Mouse (Mus musculus) left cerebral cortex, adult 18-20 months (tissue): ENCODE data around the gene Mrrf. TPM values are rescaled to one million over a fixed set of nuclear protein-coding genes. Genes with fewer than 3 reads are reported as not detected.
"Not testable (repeated sequence)": the region's sequence is repeated elsewhere in the genome, so short reads cannot be mapped to it uniquely, and the experiment has no call there.

Source experiments
- DNase-seq, 2 experiments: peaks; one replicate each; pipeline ENCODE4 v3.0.0; 2021 to 2022; ENCODE audit warnings: low spot score in 2 of 2, mixed read lengths in 1 of 2
- total RNA-seq, 2 experiments: library from RNA; stranded (reverse); gene quantifications; 2 replicates each; pipeline ENCODE4 v1.2.3; 2021

The Mrrf gene
- total RNA-seq, 2 experiments from 2014 or later: 17.0 to 18.9 TPM

DNA sequence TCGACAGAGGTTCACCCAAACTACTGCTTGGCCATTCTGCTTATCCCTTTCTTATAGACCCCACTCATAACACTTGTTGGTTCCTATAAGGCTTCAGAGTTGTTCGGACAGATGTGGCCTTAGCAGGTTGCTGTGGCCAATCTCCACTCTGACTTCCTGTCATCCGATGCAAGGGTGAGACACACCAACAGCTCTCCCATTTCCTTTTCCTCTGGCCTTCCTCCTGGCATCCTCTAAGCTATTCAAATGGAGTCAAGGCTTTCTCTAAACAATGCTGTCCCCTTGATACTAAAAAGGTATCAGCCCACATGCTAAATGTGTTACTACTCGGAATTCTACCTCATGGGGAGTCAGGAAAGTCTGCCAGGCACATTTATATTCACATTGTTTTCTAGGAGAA is 8.2 kb upstream of the Mrrf start:
- no peak for DNase-seq

DNA sequence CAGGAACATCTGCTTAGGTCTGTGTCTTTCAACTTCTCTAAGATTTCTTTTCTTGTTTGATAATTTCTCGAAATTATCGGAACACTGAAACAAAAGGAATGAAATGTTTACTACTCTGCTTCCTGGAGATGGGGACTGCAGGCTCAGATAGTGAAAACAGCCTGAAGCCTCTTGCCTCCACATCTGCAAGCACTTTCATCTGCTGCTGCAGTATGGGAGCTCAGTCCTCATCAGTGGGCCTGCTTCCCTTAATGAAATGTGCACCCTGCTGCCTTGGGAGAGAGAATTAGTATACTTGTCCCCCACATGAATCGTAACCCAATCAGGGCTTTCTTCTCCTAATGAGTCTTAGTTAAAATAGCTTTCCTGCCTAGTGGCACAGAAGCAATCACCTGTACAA is 7.1 kb upstream of the Mrrf start:
- no peak for DNase-seq

DNA sequence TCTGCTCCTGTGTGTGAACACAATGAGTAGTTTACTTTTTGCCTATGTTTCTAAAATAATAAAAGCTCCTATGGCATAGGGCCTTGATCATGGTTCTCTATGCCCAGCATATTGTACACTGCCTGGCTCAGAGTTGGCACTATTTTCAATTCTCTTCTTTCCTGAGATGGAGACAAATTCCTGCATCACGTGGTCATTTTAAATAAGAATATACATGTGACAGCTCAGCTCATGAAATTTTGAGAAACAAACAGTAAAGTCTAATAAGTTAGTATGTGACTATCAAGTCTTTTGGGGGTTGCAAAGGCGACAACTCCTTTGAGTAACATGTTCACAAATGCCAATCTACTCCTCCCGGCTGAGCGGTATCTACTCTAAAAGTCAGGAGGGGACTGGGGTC is 302 bp upstream of the Mrrf start:
- DNase-seq: no peak

DNA sequence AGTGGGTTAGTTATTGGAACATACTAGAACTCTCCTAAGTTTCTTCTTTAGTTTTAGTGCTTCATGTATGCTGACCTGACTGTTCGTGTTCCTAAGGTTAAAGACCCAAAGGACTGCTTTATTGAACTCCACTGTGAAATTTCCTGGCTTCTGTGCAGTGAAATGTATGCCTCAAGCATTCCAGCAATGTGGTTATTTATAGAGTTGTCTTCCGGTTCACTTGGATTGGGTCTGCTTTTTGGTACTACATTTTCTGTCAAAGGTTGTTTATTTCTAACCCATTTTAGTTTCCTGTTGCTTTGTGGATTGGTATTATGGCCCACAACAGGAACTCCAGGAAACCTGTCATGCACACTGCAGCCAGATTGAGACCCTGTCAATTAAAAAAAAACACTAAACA is 2.9 kb downstream of the Mrrf start:
- DNase-seq: no peak

DNA sequence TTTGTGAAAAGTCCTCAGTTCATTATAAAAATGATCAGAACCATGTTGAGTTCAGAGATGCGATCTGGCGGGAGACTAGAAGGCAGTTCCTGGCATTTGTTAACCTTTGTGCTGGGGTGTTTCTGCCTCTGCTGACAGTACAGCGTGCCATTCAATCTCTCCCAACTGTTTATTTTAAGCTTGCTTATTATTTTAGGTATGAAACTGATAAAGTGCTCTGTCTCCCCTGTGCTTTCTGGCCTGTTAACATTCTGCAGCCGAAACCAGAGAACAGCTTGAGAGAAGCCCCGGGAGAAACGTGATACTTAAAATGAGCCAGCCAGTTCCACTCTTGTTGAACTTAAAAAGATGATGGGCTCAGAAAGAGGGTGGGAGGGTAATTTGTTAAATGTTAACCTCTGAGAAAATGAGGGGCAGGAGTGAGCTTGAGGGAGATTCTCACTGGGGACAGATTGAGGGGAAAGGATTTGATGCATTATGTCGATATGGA is 12.7 kb downstream of the Mrrf start:
- no peak for DNase-seq

DNA sequence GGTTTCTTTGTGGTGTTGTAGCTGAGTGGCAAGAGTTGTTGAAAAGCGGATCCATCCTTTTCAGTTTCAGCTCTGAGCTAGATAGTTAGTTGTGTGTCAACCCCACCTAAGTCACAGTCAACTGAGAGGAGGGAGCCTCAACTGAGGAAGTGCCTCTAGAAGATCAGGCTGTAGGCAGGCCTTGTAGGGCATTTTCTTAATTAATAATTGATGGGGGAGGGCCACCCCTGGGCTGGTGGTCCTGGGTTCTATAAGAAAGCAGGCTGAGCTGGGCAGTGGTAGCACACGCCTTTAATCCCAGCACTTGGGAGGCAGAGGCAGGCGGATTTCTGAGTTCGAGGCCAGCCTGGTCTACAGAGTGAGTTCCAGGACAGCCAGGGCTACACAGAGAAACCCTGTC is 16.2 kb downstream of the Mrrf start:
- DNase-seq: not testable (repeated sequence)

DNA sequence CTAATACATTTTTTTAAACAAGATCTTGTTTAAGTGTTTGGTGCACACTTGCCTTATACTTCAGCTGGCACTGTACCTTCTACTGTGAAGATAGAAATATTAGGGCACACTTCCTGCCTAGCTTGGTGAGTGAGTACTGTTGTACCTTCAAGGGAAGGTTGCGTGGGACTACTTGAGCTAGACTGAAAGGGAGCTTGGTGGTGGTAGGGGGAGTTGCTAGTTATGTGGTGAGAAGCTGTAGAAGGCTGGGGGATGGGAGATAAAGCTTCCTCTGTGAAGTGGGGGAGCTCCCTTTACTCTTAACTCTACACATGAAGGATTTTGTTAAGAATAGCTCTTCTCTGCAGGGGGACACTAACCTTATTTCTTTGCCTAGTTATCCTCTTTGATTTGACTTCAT is 21.3 kb downstream of the Mrrf start:
- no peak for DNase-seq

DNA sequence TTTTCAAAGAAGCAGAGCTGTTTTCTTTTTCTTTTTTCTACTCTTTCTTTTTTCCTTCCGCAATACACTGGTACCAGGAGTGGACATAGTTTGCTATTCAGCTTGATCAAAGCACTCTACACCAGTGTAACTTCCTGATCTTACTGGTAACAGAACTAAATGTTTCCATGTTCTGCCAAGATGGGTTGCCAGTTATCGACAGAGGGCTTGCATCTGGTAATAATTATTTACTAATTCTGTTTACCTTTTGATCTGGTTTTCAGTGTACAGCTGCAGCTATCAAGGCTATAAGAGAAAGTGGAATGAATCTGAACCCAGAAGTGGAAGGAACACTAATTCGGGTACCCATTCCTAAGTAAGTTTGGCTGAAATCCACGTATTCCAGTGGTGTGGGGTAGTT is 23.1 kb downstream of the Mrrf start:
- DNase-seq: no peak

DNA sequence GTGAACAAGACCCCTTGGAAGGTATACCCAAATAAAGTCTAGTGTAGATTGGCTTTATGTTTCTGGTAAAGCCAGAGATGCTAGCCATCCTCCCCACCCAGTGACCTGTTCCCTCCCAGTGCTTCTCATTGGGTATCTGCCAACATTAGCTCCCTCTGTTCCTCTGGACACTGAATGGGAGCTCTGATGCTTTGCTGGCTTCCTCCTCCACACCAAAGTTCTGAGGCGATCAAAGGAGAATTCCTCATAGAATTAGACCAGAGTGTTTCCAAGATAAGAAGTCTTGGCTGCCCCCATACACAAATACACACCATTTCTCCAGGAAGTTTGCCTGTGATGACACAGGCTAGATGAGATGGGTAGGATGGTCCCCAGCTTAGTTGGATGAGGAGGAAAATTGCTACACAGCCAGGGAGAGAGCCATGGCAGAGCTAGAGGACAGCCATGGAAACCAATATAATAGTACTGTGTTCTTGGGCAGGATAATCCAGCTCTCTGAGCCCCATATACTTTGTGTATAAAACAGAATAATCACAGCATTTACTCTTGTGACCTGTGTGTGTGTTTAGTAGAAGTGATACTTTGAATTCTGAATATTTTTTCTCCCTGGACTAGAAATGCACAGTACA is 31.9 kb downstream of the Mrrf start:
- no peak for DNase-seq

DNA sequence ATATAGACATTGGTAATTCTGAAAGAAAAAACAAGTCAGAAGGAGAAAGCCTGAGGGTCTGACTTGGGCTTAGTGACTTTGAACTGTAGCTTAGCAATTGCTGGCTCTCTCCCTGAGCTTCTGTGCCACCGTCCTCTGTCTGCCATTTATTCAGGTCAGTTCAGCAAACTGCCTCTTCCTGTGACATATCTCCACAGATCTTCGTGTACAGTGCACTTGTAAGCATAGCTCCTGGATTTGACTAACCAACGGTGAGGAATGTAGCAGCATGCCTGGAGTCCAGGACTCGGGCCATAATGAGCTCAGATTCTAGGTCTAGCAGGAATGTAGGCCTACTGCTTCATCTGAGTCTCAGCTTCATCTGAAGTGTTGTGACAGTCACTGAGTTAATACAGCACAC is 33.0 kb downstream of the Mrrf start:
- DNase-seq: no peak

DNA sequence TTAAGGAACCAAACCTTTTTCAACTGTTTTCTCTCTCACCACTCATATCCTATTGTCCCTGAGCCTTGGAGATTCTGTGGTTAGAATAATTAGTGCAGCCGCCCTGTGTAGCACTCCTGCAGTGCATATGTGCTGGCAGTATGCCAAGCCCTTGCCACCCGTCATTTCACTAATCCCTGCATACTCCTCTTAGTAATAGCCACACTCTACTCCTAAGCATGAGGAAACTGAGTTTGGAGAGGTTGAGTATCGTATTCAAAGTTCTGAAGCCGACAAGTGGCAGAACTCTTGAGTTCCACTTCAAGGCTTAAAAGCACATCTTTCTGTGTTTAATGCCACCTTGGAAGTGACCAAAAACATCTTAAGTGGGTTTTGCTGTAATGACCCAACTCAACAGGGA is 35.9 kb downstream of the Mrrf start:
- DNase-seq: no peak

DNA sequence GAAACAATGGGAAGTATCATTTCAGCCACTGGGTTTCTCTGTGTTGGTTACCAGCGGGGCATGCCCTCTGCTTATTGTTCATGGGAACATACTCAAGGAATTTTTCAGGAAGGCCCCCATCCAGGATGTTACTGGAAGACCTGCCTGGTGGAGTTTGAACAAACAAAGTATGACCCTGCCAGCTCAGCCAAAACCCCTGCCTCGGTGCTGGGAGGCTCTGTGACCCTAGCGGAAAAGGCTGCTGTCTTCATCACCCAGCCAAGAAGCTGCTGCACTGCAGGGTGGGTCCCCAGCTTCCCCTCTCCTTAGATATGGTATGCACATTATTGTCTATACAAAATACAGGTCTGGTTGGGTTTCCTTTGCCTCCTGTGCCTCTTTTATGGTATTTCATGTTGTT is 36.4 kb downstream of the Mrrf start:
- DNase-seq: no peak

DNA sequence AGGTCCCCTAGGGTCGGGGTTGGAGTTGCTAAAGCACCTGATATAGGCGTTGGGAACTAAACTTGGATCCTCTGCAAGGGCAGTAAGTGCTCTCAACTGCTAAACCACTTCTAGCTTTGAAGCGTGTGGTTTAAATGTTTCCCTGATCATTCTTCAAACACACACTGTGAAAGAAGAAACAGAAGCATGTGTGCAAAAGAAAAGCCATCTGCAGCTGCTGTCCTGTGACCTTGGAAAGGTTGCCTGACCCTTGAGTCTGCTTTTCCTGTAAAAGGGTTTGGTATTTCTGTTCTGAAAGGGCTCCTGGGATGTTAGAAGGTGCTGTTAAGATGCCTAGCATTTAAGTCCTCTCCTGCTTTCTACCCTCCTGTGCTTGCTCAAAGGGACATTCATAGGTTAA is 43.3 kb downstream of the Mrrf start:
- DNase-seq: no peak

DNA sequence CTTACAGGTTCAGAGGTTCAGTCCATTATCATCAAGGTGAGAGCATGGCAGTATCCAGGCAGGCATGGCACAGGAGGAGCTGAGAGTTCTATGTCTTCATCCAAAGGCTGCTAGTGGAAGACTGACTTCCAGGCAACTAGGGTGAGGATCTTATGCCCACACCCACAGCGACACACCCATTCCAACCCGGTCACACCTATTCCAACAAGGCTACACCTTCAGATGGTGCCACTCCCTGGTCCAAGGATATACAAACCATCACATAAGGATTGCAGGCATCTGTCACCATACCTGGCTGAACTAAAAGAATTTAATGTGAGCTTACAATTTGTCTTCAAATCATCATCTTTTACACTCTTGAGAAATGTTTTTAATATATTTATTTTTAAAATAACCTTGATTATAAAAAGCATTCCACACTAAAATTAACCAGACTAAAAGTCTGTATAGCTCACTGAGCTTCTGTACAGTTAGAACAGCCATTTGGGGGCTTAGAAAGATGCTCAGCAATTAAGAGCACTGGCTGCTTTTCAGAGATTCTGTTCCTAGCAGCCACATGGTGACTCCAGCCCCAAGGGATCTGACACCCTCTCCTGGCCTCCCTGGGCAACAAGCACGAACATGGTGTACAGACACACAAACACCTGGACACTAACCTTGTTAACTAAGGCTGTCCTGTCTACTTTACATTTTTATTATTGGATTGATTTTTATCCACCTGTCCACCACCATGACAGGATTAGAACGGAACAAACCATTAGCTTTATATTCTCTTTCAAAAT is 45.6 kb downstream of the Mrrf start:
- not testable (repeated sequence) for DNase-seq

DNA sequence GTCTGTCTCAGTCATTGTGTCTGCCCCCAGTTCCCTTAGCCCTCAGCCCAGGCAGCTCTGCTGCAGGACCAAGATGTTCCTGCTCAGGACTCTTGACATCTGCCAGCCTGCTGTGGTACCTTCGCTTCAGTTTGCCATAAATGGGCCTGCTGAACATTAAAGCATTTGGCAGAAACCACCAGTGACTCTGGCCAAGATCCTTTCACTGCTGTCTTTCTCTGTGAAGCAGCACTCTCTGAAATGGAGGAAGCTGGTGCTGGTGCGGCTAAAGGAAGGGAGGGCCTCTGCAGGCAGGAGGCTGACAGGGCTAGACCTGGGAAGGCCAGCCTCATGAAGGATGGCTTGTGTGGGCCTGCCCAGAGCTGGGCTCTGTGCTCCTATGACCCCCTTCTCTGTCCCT is 47.1 kb downstream of the Mrrf start:
- no peak for DNase-seq

DNA sequence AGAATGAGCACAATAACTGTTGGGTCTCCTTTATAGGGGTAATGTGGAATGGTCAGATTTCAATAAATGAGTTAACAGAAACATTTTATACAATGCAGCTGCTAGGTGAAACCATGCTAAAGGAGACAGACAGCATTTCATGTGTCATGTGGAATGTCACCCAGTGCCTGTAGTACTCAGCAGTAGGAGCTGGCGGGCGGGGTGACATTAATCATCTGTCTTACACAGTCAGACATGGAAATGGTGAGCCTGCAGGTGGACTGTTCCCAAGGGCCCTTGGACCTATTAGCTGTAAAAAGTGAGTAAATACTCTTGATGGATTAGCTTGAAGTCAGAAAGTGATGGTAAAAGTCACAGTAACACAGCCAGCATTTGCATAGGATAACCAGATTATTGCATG is 48.0 kb downstream of the Mrrf start:
- no peak for DNase-seq

DNA sequence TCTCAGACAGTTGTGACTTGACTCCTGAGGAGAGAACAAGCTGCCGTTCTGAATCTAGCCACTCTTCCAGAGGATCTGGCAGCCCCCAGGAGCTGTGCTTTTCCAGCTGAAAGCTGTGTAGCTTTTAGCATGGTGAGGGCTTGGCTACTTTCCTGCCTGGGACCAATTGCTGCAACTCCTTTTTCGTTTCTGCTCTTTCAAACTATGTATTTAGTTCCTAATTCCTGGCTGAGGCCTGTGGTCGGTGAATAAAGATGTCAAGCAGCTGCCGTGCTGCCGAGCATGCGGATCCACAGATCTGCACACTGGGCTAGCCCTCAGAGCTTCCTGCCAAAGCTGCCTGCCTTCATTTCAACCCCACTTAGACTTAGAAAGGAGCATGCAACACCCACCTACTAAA is 48.7 kb downstream of the Mrrf start:
- DNase-seq: peak in 1 of 2 experiments; percentile 34

DNA sequence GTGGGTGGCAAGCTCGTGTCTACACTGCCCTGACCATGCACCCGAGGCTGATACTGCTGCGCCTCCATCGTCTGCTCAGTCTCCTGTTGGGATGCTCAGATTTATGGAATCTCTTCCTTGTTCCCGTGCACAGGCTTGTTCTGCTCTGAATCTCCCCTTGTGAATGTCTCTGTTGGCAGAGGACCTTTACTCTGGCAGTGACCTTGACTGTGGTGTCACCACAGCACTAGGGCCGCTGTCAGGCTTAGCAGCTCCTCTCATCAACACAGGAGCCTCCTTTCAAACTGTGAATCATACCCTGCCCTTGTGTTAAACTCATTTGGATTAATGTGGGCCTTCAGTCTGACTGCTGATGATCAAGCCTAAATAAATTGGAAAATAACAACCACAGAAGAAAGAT is 53.0 kb downstream of the Mrrf start:
- not testable (repeated sequence) for DNase-seq

DNA sequence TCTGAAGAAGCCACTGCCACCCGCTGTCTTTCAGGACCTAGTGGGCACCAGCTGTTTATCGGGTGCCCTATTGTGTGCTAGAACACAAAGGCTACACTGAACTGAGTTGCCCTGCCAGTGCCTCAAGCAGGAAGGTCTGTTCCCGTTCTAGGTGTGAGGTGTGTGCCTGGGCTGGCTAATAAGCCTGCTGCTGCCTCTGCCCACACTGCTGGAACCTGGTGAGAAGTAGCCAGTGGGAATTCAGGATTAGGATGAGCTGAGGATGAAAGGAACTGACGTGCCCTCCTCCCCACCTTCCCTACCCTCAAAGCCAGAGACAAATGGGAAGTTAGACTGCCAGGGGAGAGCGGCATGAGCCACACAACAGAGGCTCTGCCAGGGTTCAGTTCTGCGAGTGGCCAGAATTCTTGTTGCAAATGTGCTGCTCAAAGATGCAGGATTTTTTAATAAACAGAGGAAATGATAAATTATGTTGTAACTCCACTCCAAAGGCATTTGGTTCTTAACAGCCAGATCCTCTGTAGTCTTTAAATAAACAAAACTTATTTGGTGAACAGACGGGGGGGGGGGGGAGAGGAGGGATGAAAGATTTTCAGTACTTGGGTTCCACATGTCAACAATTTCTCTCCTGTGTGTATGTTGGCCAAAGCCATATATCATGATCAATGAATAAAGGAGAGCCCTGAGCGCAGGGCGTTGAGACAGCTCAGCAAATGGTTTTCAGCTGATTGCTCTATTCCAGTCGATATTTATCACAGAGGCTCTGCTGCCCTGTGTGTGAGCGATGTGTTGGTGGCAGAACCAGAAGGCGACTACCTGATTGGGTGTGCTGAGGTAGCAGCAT is 55.1 kb downstream of the Mrrf start:
- no peak for DNase-seq

DNA sequence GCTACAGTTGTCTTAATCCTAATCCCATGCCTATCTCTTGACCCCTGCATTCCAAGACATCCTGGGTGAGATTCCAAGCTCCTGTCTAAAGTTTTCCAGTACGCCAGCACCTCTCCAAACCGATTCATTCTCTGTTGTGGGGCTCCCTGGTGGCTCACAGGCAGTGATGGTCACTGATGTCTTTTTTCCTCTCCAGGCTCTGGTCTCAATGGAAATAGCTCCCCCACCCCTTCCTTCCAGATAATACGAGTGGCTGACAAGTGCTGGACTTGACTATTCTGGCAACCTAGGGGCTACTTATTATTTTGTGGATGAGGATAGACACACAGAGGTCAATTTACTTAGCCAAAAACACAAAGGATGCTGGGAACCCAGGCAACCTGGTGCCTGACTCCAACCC is 60.8 kb downstream of the Mrrf start:
- DNase-seq: no peak

DNA sequence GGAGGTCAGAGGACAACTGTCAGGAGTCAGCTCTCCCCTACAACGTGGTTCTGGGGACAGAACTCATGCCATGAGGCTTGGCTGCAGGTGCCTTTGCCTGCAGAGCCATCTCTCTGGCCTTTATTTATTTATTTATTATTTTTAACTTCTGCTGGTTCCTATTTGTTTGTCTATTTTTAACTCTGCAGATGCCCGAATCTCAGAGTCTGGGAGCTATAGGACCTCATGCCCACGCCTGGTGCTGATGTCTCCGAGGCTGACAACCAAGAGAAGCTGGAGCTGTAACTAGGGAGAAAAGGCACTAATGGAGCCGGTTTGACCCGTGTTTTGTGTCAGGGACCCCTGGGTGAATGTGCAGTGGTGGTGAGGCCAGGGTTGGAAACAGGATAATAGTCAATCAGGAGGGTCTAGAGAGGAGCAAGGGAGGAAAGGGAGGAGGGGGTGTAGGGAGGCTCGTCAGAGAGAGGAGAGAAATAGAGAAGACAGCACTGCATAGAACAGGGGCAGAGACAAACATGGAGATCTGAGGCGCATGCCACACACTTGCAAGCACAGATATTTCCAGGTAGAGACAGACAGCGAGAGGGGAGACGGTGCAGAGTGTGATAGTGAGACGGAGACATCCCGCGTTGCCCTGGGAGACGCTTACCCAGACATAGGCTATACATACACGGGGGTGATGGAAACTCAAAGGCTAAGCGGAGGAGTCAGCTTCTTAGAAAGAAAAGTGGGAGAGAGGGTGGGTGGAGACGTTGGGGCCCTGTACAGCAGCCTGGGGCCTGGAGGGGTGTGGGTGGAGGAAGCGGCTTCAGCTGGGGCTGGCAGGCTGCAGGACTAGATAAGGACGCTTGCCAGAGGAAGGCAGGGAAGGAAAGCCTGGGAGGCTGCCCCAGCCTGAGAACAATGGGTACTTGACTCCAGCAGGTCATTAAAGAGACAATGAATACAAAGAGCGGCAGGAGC is 62.0 kb downstream of the Mrrf start:
- DNase-seq: peak; percentile 64 to 78
